Mouse (Mus musculus) neural tube, embryonic 13.5 days (tissue): ENCODE measurements around the gene Igf2bp2. TPM values are rescaled to one million over a fixed set of nuclear protein-coding genes. Genes with fewer than 3 reads are reported as not detected.

ENCODE experiments used
- polyA plus RNA-seq: library from polyadenylated mRNA; unstranded; fragments of >200 nt; fragmentation: Nextera tagmentation; extraction: Ambion mirVana; gene quantifications from 2 replicates; pipeline ENCODE4 v1.2.1, GENCODE M21; 2015

The Igf2bp2 gene
- polyA plus RNA-seq, 1 experiment from 2014 or later, result 38.1 TPM

Other genes with a start within 250 kb of the Igf2bp2 start
- gene Tmem41a, start 215.7 kb downstream of the Igf2bp2 start, polyA plus RNA-seq, result 49.0 and 50.9 TPM in 2 replicates
- 0.18 and 0.29 TPM in 2 replicates for gene Liph, start 167.6 kb downstream of the Igf2bp2 start, polyA plus RNA-seq
- gene Senp2, start 153.8 kb downstream of the Igf2bp2 start, polyA plus RNA-seq, result 44.9 and 48.4 TPM in 2 replicates
- gene Tra2b, start 102.7 kb upstream of the Igf2bp2 start, polyA plus RNA-seq, result 292 and 340 TPM in 2 replicates